Mouse (Mus musculus): ENCODE results near the gene Fut1.

GRCm38 (mm10) chr7:45628364-45629294, 11.5 kb downstream of the Fut1 start:
- TF ChIP-seq POLR2A (IDR thresholded peaks at IDR 0.05; ENCODE audit: low read depth, low read length) = no peak; the same call in 1 of the 2 replicates
- peak; percentile 87 for TF ChIP-seq CTCF (IDR thresholded peaks at IDR 0.05; ENCODE audit: extremely low read depth, insufficient read length, insufficient replicate concordance, low read depth, low read length)

Data from small intestine, adult 2 months (tissue).